Mouse (Mus musculus): ENCODE measurements at regions not wholly inside any gene's neighbourhood (a gene's known extent, or its start where the extent isn't known, plus 50 kb on each side); places are given as distances from the start of the nearest gene placed in this dataset.

- H3K36me3 ChIP-seq (ENCODE audit: insufficient read depth, low read length): no peaks in the 10 kb centered on the region
- H3K9me3 ChIP-seq (ENCODE audit: low read length): no peaks in the 10 kb centered on the region
- ATAC-seq (peak; percentile 55; the same call in 1 of the 2 replicates), DNase-seq (ENCODE audit: low spot score) (peak; percentile 42)
- 63% methylated on average over 7 of the region's 7 CpGs for WGBS
- no peaks in the 10 kb centered on the region for H3K4me1 ChIP-seq (ENCODE audit: insufficient read depth, low read length)
- H3K9ac ChIP-seq (replicated peaks; ENCODE audit: low read length): no peak overlapping the region
- no peak overlapping the region for H3K4me2 ChIP-seq (ENCODE audit: low read depth, low read length)
- no peak overlapping the region for H3K27ac ChIP-seq
- no peaks in the 10 kb centered on the region for H3K27me3 ChIP-seq (ENCODE audit: insufficient read depth, low read length)
- no peak overlapping the region for H3K4me3 ChIP-seq (ENCODE audit: low read length)
- TF ChIP-seq CTCF (IDR thresholded peaks at IDR 0.05; ENCODE audit: low read depth): no peak
Measured at GRCm38 (mm10) chrX:12392145-12392825, 195.3 kb upstream of the Atp6ap2 start.

DNA sequence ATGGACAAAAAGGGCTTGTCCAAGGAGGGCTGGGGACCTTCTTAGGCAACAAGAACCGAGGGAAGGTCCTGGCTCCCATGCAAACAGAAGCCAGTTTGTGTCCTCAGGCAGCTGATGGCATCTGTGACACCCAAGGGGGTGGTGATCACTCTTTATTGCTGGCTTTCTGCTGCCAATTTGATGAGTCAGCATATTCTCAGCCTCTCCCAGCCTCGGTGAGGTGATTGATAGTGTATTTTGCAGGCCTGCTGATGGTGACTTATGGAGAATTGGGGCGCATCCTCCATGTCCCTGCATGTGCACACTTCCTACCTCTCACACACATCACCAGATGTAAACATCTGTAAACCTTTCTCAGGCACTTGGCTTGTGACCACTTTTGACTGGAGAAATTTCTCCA, 178.3 kb upstream of the Atp6ap2 start:
- Histone ChIP-seq H3K9me3 (ENCODE audit: low read length) (no peaks in the 10 kb centered on the region), H3K4me2 (ENCODE audit: low read depth, low read length) (no peak overlapping the region), H3K27me3 (ENCODE audit: insufficient read depth, low read length) (no peaks in the 10 kb centered on the region), H3K27ac (no peak overlapping the region), H3K4me1 (ENCODE audit: insufficient read depth, low read length) (no peaks in the 10 kb centered on the region), H3K9ac (replicated peaks; ENCODE audit: low read length) (no peak overlapping the region), H3K4me3 (ENCODE audit: low read length) (no peak overlapping the region), H3K36me3 (ENCODE audit: insufficient read depth, low read length) (no peaks in the 10 kb centered on the region)
- WGBS: 62% methylated on average over 3 of the region's 3 CpGs
- no peak for ATAC-seq
- no peak for DNase-seq (ENCODE audit: low spot score)
- no peak for TF ChIP-seq CTCF (IDR thresholded peaks at IDR 0.05; ENCODE audit: low read depth)

- H3K9me3 ChIP-seq (ENCODE audit: low read length): no peaks in the 10 kb centered on the region
- no peak overlapping the region for H3K4me3 ChIP-seq (ENCODE audit: low read length)
- H3K9ac ChIP-seq (replicated peaks; ENCODE audit: low read length): no peak overlapping the region
- no peaks in the 10 kb centered on the region for H3K27me3 ChIP-seq (ENCODE audit: insufficient read depth, low read length)
- no peak for TF ChIP-seq CTCF (IDR thresholded peaks at IDR 0.05; ENCODE audit: low read depth)
- DNase-seq (ENCODE audit: low spot score): no peak
- no peaks in the 10 kb centered on the region for H3K4me1 ChIP-seq (ENCODE audit: insufficient read depth, low read length)
- no peak for ATAC-seq
- H3K27ac ChIP-seq: no peak overlapping the region
- H3K4me2 ChIP-seq (ENCODE audit: low read depth, low read length): no peak overlapping the region
- WGBS: 76% methylated on average over 6 of the region's 6 CpGs
- H3K36me3 ChIP-seq (ENCODE audit: insufficient read depth, low read length): no peaks in the 10 kb centered on the region
Measured at GRCm38 (mm10) chrX:12425566-12425965, 162.0 kb upstream of the Atp6ap2 start.

DNA sequence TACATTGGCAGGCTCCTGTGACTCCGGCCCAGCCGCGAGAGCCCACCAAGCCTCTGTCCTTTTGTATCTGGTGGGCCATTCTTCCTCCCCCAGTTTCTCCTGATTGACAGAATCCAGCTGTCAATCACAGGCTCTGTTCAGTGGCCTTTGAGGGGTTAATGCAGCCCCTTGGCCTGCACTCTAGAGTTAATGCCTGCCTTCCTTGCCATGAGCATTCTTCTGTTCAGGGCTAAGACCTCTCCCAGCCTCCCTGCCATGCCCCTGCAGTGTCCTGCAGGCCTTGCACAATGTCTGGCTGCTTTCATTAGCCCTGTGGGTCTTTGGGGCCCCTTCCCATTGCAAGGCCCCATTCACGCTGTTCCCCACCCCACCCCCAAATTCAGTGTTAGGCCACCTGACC, 160.9 kb upstream of the Atp6ap2 start:
- H3K4me2 ChIP-seq (ENCODE audit: low read depth, low read length): no peak overlapping the region
- no peak overlapping the region for H3K9ac ChIP-seq (replicated peaks; ENCODE audit: low read length)
- no peak overlapping the region for H3K27ac ChIP-seq
- DNase-seq (ENCODE audit: low spot score): no peak
- H3K36me3 ChIP-seq (ENCODE audit: insufficient read depth, low read length): no peaks in the 10 kb centered on the region
- TF ChIP-seq CTCF (IDR thresholded peaks at IDR 0.05; ENCODE audit: low read depth): no peak
- H3K4me3 ChIP-seq (ENCODE audit: low read length): no peak overlapping the region
- no peaks in the 10 kb centered on the region for H3K9me3 ChIP-seq (ENCODE audit: low read length)
- WGBS: 55% methylated on average over 4 of the region's 4 CpGs
- no peaks in the 10 kb centered on the region for H3K4me1 ChIP-seq (ENCODE audit: insufficient read depth, low read length)
- no peak for ATAC-seq
- H3K27me3 ChIP-seq (ENCODE audit: insufficient read depth, low read length): no peaks in the 10 kb centered on the region

- Histone ChIP-seq H3K27me3 (ENCODE audit: insufficient read depth, low read length) (no peaks in the 10 kb centered on the region), H3K4me3 (ENCODE audit: low read length) (no peak overlapping the region), H3K4me2 (ENCODE audit: low read depth, low read length) (no peak overlapping the region), H3K4me1 (ENCODE audit: insufficient read depth, low read length) (no peaks in the 10 kb centered on the region), H3K36me3 (ENCODE audit: insufficient read depth, low read length) (no peaks in the 10 kb centered on the region), H3K9ac (replicated peaks; ENCODE audit: low read length) (no peak overlapping the region), H3K9me3 (ENCODE audit: low read length) (no peaks in the 10 kb centered on the region), H3K27ac (no peak overlapping the region)
- peak; percentile 7; the same call in 1 of the 2 replicates for TF ChIP-seq CTCF (IDR thresholded peaks at IDR 0.05; ENCODE audit: low read depth)
- WGBS: 95% methylated on average over 2 of the region's 2 CpGs
- no peak for ATAC-seq
- no peak for DNase-seq (ENCODE audit: low spot score)
Measured at GRCm38 (mm10) chrX:12432289-12432688, 155.3 kb upstream of the Atp6ap2 start.

DNA sequence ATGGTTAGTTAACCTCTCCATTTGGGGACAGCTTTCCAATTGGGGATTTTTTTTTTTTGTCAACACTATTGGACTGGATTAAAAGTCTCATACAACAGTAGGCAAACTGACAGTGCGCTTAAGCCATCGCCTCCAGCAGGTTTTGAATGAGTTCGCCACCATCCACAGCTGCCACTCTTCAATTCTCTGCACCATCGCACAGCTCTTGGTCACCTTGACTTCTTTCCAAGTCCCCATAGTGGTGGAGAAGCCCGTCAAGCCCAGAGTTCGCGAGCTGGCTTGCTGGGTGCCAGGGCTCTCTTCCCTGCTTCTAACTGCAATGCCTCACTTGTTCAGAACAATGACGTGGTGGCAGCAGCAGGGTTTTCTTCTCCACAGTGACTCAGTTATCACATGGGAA, 151.9 kb upstream of the Atp6ap2 start:
- no peak overlapping the region for H3K9ac ChIP-seq (replicated peaks; ENCODE audit: low read length)
- H3K27me3 ChIP-seq (ENCODE audit: insufficient read depth, low read length): no peaks in the 10 kb centered on the region
- DNase-seq (ENCODE audit: low spot score): peak; percentile 56
- no peak for TF ChIP-seq CTCF (IDR thresholded peaks at IDR 0.05; ENCODE audit: low read depth)
- peak; percentile 64 for ATAC-seq
- no peak overlapping the region for H3K4me2 ChIP-seq (ENCODE audit: low read depth, low read length)
- no peaks in the 10 kb centered on the region for H3K9me3 ChIP-seq (ENCODE audit: low read length)
- no peaks in the 10 kb centered on the region for H3K36me3 ChIP-seq (ENCODE audit: insufficient read depth, low read length)
- H3K27ac ChIP-seq: no peak overlapping the region
- H3K4me1 ChIP-seq (ENCODE audit: insufficient read depth, low read length): no peaks in the 10 kb centered on the region
- 58% methylated on average over 8 of the region's 8 CpGs for WGBS
- no peak overlapping the region for H3K4me3 ChIP-seq (ENCODE audit: low read length)

DNA sequence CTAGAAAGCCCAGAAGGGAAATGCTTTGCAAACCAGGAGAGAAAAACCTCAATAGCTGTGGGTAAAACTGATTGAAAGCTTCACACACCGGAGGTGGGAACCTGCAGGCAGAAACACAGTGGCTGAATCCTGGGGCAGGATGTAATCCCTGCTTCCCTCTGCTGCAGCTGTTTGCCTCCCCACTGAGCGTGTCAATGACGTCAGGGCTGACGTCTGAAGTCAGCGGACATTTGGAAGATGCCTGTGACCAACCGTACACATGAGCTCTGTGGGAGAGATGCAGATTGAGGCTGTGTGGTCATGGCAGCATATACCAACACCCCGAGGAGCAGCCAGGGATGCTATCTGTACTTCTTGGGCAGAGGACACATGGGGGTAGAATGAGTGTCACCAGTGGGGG, 151.5 kb upstream of the Atp6ap2 start:
- Histone ChIP-seq H3K9ac (replicated peaks; ENCODE audit: low read length) (no peak overlapping the region), H3K4me1 (ENCODE audit: insufficient read depth, low read length) (no peaks in the 10 kb centered on the region), H3K4me3 (ENCODE audit: low read length) (no peak overlapping the region), H3K27ac (no peak overlapping the region), H3K4me2 (ENCODE audit: low read depth, low read length) (no peak overlapping the region), H3K36me3 (ENCODE audit: insufficient read depth, low read length) (no peaks in the 10 kb centered on the region), H3K9me3 (ENCODE audit: low read length) (no peaks in the 10 kb centered on the region), H3K27me3 (ENCODE audit: insufficient read depth, low read length) (no peaks in the 10 kb centered on the region)
- TF ChIP-seq CTCF (IDR thresholded peaks at IDR 0.05; ENCODE audit: low read depth): no peak
- WGBS: 47% methylated on average over 7 of the region's 7 CpGs
- ATAC-seq: peak; percentile 62; the same call in 1 of the 2 replicates
- DNase-seq (ENCODE audit: low spot score): peak; percentile 25
